Mouse (Mus musculus): ENCODE results near the gene H2afv. TPM values are rescaled to one million over a fixed set of nuclear protein-coding genes. Genes with fewer than 3 reads are reported as not detected.
A peak's percentile ranks its signal among the peaks of the same experiment; 100 is the strongest.
"Not testable (repeated sequence)": the region's sequence is repeated elsewhere in the genome, so short reads cannot be mapped to it uniquely, and the experiment has no call there.

Gene H2afv
- polyA plus RNA-seq, 1 experiment from 2014 or later = 379 TPM

GRCm38 (mm10) chr11:6430186-6430585 is 14.1 kb downstream of the H2afv start:
- no peak overlapping the region for H3K4me3 ChIP-seq (replicated peaks; ENCODE audit: low read depth, low read length)
- DNase-seq (no peak), ATAC-seq (ENCODE audit: low FRiP score, low TSS enrichment) (no peak)
- H3K27ac ChIP-seq (replicated peaks; ENCODE audit: low read depth, low read length) = no peak overlapping the region
- WGBS = 92% methylated on average over 7 of the region's 7 CpGs
- H3K9ac ChIP-seq (replicated peaks; ENCODE audit: low read length) = no peak overlapping the region
- no peaks in the 10 kb centered on the region for H3K27me3 ChIP-seq (ENCODE audit: control insufficient read depth, insufficient read depth, low read length)
- H3K4me1 ChIP-seq (ENCODE audit: control insufficient read depth, insufficient read depth, low read length) = no peaks in the 10 kb centered on the region
- peaks cover 92% of the 10 kb centered on the region for H3K36me3 ChIP-seq (ENCODE audit: control insufficient read depth, insufficient read depth, low read length)
- H3K9me3 ChIP-seq (ENCODE audit: control insufficient read depth, low read length) = no peaks in the 10 kb centered on the region
- no peak overlapping the region for H3K4me2 ChIP-seq (ENCODE audit: low read length)

- H3K27me3 ChIP-seq (ENCODE audit: control insufficient read depth, insufficient read depth, low read length) = no peaks in the 10 kb centered on the region
- no peak overlapping the region for H3K9ac ChIP-seq (replicated peaks; ENCODE audit: low read length)
- no peaks in the 10 kb centered on the region for H3K9me3 ChIP-seq (ENCODE audit: control insufficient read depth, low read length)
- H3K4me1 ChIP-seq (ENCODE audit: control insufficient read depth, insufficient read depth, low read length) = peaks cover 11% of the 10 kb centered on the region
- 77% methylated on average over 2 of the region's 2 CpGs for WGBS
- H3K4me2 ChIP-seq (ENCODE audit: low read length) = no peak overlapping the region
- H3K36me3 ChIP-seq (ENCODE audit: control insufficient read depth, insufficient read depth, low read length) = peaks cover 70% of the 10 kb centered on the region
- H3K4me3 ChIP-seq (replicated peaks; ENCODE audit: low read depth, low read length) = no peak overlapping the region
- DNase-seq (no peak), ATAC-seq (ENCODE audit: low FRiP score, low TSS enrichment) (no peak)
- H3K27ac ChIP-seq (replicated peaks; ENCODE audit: low read depth, low read length) = no peak overlapping the region
Observed at GRCm38 (mm10) chr11:6420722-6421350, 23.4 kb downstream of the H2afv start.

- no peak overlapping the region for H3K27ac ChIP-seq (replicated peaks; ENCODE audit: low read depth, low read length)
- H3K27me3 ChIP-seq (ENCODE audit: control insufficient read depth, insufficient read depth, low read length) = no peaks in the 10 kb centered on the region
- peaks cover 67% of the 10 kb centered on the region for H3K36me3 ChIP-seq (ENCODE audit: control insufficient read depth, insufficient read depth, low read length)
- H3K4me2 ChIP-seq (ENCODE audit: low read length) = no peak overlapping the region
- DNase-seq (no peak), ATAC-seq (ENCODE audit: low FRiP score, low TSS enrichment) (no peak)
- H3K9me3 ChIP-seq (ENCODE audit: control insufficient read depth, low read length) = no peaks in the 10 kb centered on the region
- WGBS = 34% methylated on average over 1 of the region's 1 CpGs
- H3K4me1 ChIP-seq (ENCODE audit: control insufficient read depth, insufficient read depth, low read length) = peaks cover 11% of the 10 kb centered on the region
- H3K4me3 ChIP-seq (replicated peaks; ENCODE audit: low read depth, low read length) = no peak overlapping the region
- no peak overlapping the region for H3K9ac ChIP-seq (replicated peaks; ENCODE audit: low read length)
Observed at GRCm38 (mm10) chr11:6420283-6420703, 23.9 kb downstream of the H2afv start.

GRCm38 (mm10) chr11:6419156-6419555 is 25.1 kb downstream of the H2afv start:
- not testable (repeated sequence) for H3K4me3 ChIP-seq (replicated peaks; ENCODE audit: low read depth, low read length); H3K27me3 ChIP-seq (ENCODE audit: control insufficient read depth, insufficient read depth, low read length); ATAC-seq (ENCODE audit: low FRiP score, low TSS enrichment); DNase-seq; H3K27ac ChIP-seq (replicated peaks; ENCODE audit: low read depth, low read length); H3K4me2 ChIP-seq (ENCODE audit: low read length); H3K9me3 ChIP-seq (ENCODE audit: control insufficient read depth, low read length); H3K9ac ChIP-seq (replicated peaks; ENCODE audit: low read length)
- H3K4me1 ChIP-seq (ENCODE audit: control insufficient read depth, insufficient read depth, low read length) = peaks cover 16% of the 10 kb centered on the region
- 57% methylated on average over 4 of the region's 4 CpGs for WGBS
- H3K36me3 ChIP-seq (ENCODE audit: control insufficient read depth, insufficient read depth, low read length) = peaks cover 60% of the 10 kb centered on the region

- H3K9me3 ChIP-seq (ENCODE audit: control insufficient read depth, low read length) = no peaks in the 10 kb centered on the region
- no peak overlapping the region for H3K27ac ChIP-seq (replicated peaks; ENCODE audit: low read depth, low read length)
- no peak overlapping the region for H3K4me3 ChIP-seq (replicated peaks; ENCODE audit: low read depth, low read length)
- peak overlapping the region; percentile 1; the same call in 1 of the 2 replicates for H3K4me2 ChIP-seq (ENCODE audit: low read length)
- H3K9ac ChIP-seq (replicated peaks; ENCODE audit: low read length) = no peak overlapping the region
- no peaks in the 10 kb centered on the region for H3K27me3 ChIP-seq (ENCODE audit: control insufficient read depth, insufficient read depth, low read length)
- DNase-seq = no peak
- peaks cover 58% of the 10 kb centered on the region for H3K36me3 ChIP-seq (ENCODE audit: control insufficient read depth, insufficient read depth, low read length)
- H3K4me1 ChIP-seq (ENCODE audit: control insufficient read depth, insufficient read depth, low read length) = peaks cover 16% of the 10 kb centered on the region
- 84% methylated on average over 5 of the region's 5 CpGs for WGBS
- no peak for ATAC-seq (ENCODE audit: low FRiP score, low TSS enrichment)
Observed at GRCm38 (mm10) chr11:6418751-6419150, 25.5 kb downstream of the H2afv start.

- H3K9me3 ChIP-seq (ENCODE audit: control insufficient read depth, low read length) = no peaks in the 10 kb centered on the region
- H3K9ac ChIP-seq (replicated peaks; ENCODE audit: low read length) = 0 out of 2 replicates have a peak overlapping the region, but pooled peaks have one; percentile 94
- peak overlapping the region; percentile 96 for H3K4me3 ChIP-seq (replicated peaks; ENCODE audit: low read depth, low read length)
- no peak for DNase-seq
- peak overlapping the region; percentile 68 for H3K4me2 ChIP-seq (ENCODE audit: low read length)
- peaks cover 45% of the 10 kb centered on the region for H3K36me3 ChIP-seq (ENCODE audit: control insufficient read depth, insufficient read depth, low read length)
- peaks cover 16% of the 10 kb centered on the region for H3K4me1 ChIP-seq (ENCODE audit: control insufficient read depth, insufficient read depth, low read length)
- H3K27me3 ChIP-seq (ENCODE audit: control insufficient read depth, insufficient read depth, low read length) = no peaks in the 10 kb centered on the region
- no peak for ATAC-seq (ENCODE audit: low FRiP score, low TSS enrichment)
- H3K27ac ChIP-seq (replicated peaks; ENCODE audit: low read depth, low read length) = no peak overlapping the region
Observed at GRCm38 (mm10) chr11:6417490-6417889, 26.8 kb downstream of the H2afv start.

- H3K27ac ChIP-seq (replicated peaks; ENCODE audit: low read depth, low read length) = 0 out of 2 replicates have a peak overlapping the region, but pooled peaks have one; percentile 22
- no peak for DNase-seq
Observed at GRCm38 (mm10) chr11:6417069-6417468, 27.2 kb downstream of the H2afv start.

GRCm38 (mm10) chr11:6416405-6417034 is 27.7 kb downstream of the H2afv start:
- peak; percentile 51 for ATAC-seq (ENCODE audit: low FRiP score, low TSS enrichment)
- Histone ChIP-seq H3K4me2 (ENCODE audit: low read length) (peak overlapping the region; percentile 68), H3K27ac (replicated peaks; ENCODE audit: low read depth, low read length) (peak overlapping the region; percentile 96), H3K9ac (replicated peaks; ENCODE audit: low read length) (peak overlapping the region; percentile 94), H3K36me3 (ENCODE audit: control insufficient read depth, insufficient read depth, low read length) (peaks cover 36% of the 10 kb centered on the region), H3K4me3 (replicated peaks; ENCODE audit: low read depth, low read length) (peak overlapping the region; percentile 96), H3K9me3 (ENCODE audit: control insufficient read depth, low read length) (no peaks in the 10 kb centered on the region), H3K4me1 (ENCODE audit: control insufficient read depth, insufficient read depth, low read length) (peaks cover 16% of the 10 kb centered on the region), H3K27me3 (ENCODE audit: control insufficient read depth, insufficient read depth, low read length) (no peaks in the 10 kb centered on the region)
- 1% methylated on average over 30 of the region's 30 CpGs for WGBS
- peak; percentile 84 for DNase-seq

More at GRCm38 (mm10) chr11:6417069-6417468, 27.2 kb downstream of the H2afv start:
- H3K4me3 ChIP-seq (replicated peaks; ENCODE audit: low read depth, low read length) = peak overlapping the region; percentile 96
- H3K27me3 ChIP-seq (ENCODE audit: control insufficient read depth, insufficient read depth, low read length) = no peaks in the 10 kb centered on the region
- peaks cover 41% of the 10 kb centered on the region for H3K36me3 ChIP-seq (ENCODE audit: control insufficient read depth, insufficient read depth, low read length)
- H3K9ac ChIP-seq (replicated peaks; ENCODE audit: low read length) = peak overlapping the region; percentile 94; the same call in 1 of the 2 replicates
- peaks cover 16% of the 10 kb centered on the region for H3K4me1 ChIP-seq (ENCODE audit: control insufficient read depth, insufficient read depth, low read length)
- H3K4me2 ChIP-seq (ENCODE audit: low read length) = peak overlapping the region; percentile 68
- no peaks in the 10 kb centered on the region for H3K9me3 ChIP-seq (ENCODE audit: control insufficient read depth, low read length)
- 43% methylated on average over 2 of the region's 2 CpGs for WGBS
- no peak for ATAC-seq (ENCODE audit: low FRiP score, low TSS enrichment)

All from midbrain, embryonic 14.5 days (tissue).